ENCODE assay signal across 10 mouse cellular contexts in the genomic region with DNA sequence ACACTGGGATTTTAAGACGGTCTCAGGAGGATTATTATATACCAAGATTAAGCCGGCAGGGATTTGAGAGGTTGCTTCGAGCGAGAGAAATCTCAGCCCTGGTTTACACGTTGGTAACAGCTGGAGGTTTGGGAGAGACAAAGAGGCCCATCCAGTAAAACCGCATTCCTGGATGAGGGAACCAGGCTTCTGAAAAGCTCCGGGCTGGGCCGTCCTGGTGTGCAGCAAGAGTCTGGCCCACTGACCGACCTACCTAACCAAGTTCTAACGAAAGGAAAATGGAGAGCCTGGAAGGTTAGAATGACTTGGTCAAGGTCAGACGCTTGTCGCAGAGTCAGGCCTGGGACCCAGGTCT. TPM values are rescaled to one million over a fixed set of nuclear protein-coding genes. Genes with fewer than 3 reads are reported as not detected.
DNase-seq lines count a peak whose midpoint lies in the region; ATAC-seq and TF ChIP-seq lines count a peak whose summit lies in the region.
"Had no signal": no experiment of that assay in that cellular context is flagged by ENCODE, and none has a peak within 500 bp of the region (broad histone marks: within the 10 kb centered on the region; RNA-seq: fewer than 3 reads in every experiment).

No protein-coding gene starts in this region.

- no peaks in the 10 kb centered on the region for H3K27me3 ChIP-seq in hindbrain, embryonic 11.5 days (ENCODE audit: control insufficient read depth, insufficient read depth, low read length)
- H3K27me3 ChIP-seq in hindbrain, postnatal 0 days (ENCODE audit: insufficient read depth, low read length) = no peaks in the 10 kb centered on the region
- H3K27me3 ChIP-seq in midbrain, embryonic 11.5 days (ENCODE audit: control insufficient read depth, insufficient read depth, low read length) = no peaks in the 10 kb centered on the region
- H3K27me3 ChIP-seq in midbrain, embryonic 14.5 days (ENCODE audit: control insufficient read depth, insufficient read depth, low read length) = no peaks in the 10 kb centered on the region
- H3K27me3 ChIP-seq in embryonic facial prominence, embryonic 14.5 days (replicated peaks; ENCODE audit: control insufficient read depth, insufficient read depth, low read length) = no peaks in the 10 kb centered on the region
- H3K27me3 ChIP-seq in stomach, embryonic 14.5 days (ENCODE audit: control insufficient read depth, insufficient read depth, low read length) = no peaks in the 10 kb centered on the region
- H3K27me3 ChIP-seq: megakaryocyte, embryonic 14.5 days had no signal

- no peak for ATAC-seq in hindbrain, embryonic 11.5 days (ENCODE audit: low FRiP score)
- ATAC-seq in hindbrain, postnatal 0 days = no peak
- no peak for ATAC-seq in midbrain, embryonic 11.5 days (ENCODE audit: low FRiP score)
- ATAC-seq in midbrain, embryonic 14.5 days (ENCODE audit: low FRiP score, low TSS enrichment) = no peak
- peak; percentile 58; the same call in 1 of the 2 replicates for ATAC-seq in embryonic facial prominence, embryonic 14.5 days (ENCODE audit: low read depth)
- ATAC-seq in stomach, embryonic 14.5 days (ENCODE audit: insufficient number of reproducible peaks, insufficient read depth, low FRiP score, low read depth) = no peak
- ATAC-seq: forebrain, postnatal 0 days had no signal

- WGBS in hindbrain, embryonic 11.5 days = 69% methylated on average over 12 of the region's 12 CpGs
- 58% methylated on average over 12 of the region's 12 CpGs for WGBS in hindbrain, postnatal 0 days
- WGBS in midbrain, embryonic 11.5 days = 51% methylated on average over 12 of the region's 12 CpGs
- 44% methylated on average over 12 of the region's 12 CpGs for WGBS in midbrain, embryonic 14.5 days
- 53% methylated on average over 12 of the region's 12 CpGs for WGBS in embryonic facial prominence, embryonic 14.5 days
- WGBS in stomach, embryonic 14.5 days = 59% methylated on average over 12 of the region's 12 CpGs

- no peaks in the 10 kb centered on the region for H3K9me3 ChIP-seq in hindbrain, embryonic 11.5 days (ENCODE audit: control insufficient read depth, low read length)
- H3K9me3 ChIP-seq in hindbrain, postnatal 0 days (ENCODE audit: low read length) = no peaks in the 10 kb centered on the region
- H3K9me3 ChIP-seq in midbrain, embryonic 11.5 days (ENCODE audit: control insufficient read depth, low read length) = no peaks in the 10 kb centered on the region
- H3K9me3 ChIP-seq in midbrain, embryonic 14.5 days (ENCODE audit: control insufficient read depth, low read length) = no peaks in the 10 kb centered on the region
- no peaks in the 10 kb centered on the region for H3K9me3 ChIP-seq in embryonic facial prominence, embryonic 14.5 days (ENCODE audit: control insufficient read depth, low read length)
- H3K9me3 ChIP-seq in stomach, embryonic 14.5 days (ENCODE audit: control insufficient read depth, low read depth, low read length) = no peaks in the 10 kb centered on the region

- peak; percentile 17 for DNase-seq in hindbrain, embryonic 11.5 days (ENCODE audit: low spot score)
- DNase-seq in hindbrain, postnatal 0 days (ENCODE audit: low spot score) = no peak
- DNase-seq in midbrain, embryonic 11.5 days (ENCODE audit: low spot score, missing footprints) = peak; percentile 83
- no peak for DNase-seq in midbrain, embryonic 14.5 days
- peak; percentile 84 for DNase-seq in embryonic facial prominence, embryonic 14.5 days (ENCODE audit: low spot score)
- DNase-seq in gastrocnemius, adult 8-10 months (ENCODE audit: low spot score in 2 of 2) = no peak
- no peak for DNase-seq in spleen, postnatal 36 days (ENCODE audit: low spot score in 2 of 2)

- no peak overlapping the region for H3K27ac ChIP-seq in hindbrain, embryonic 11.5 days (ENCODE audit: low read depth, low read length)
- no peak overlapping the region for H3K27ac ChIP-seq in hindbrain, postnatal 0 days
- no peak overlapping the region for H3K27ac ChIP-seq in midbrain, embryonic 11.5 days (ENCODE audit: low read depth, low read length)
- H3K27ac ChIP-seq in midbrain, embryonic 14.5 days (replicated peaks; ENCODE audit: low read depth, low read length) = no peak overlapping the region
- peak overlapping the region; percentile 77 for H3K27ac ChIP-seq in embryonic facial prominence, embryonic 14.5 days (replicated peaks; ENCODE audit: low read depth, low read length)
- peak overlapping the region; percentile 33; the same call in 1 of the 2 replicates for H3K27ac ChIP-seq in stomach, embryonic 14.5 days (ENCODE audit: low read length)

- 0 out of 2 replicates have a peak, but pooled peaks cover 8% of the 10 kb centered on the region for H3K4me1 ChIP-seq in hindbrain, embryonic 11.5 days (replicated peaks; ENCODE audit: control insufficient read depth, insufficient read depth, low read length)
- peaks cover 26% of the 10 kb centered on the region for H3K4me1 ChIP-seq in hindbrain, postnatal 0 days (ENCODE audit: insufficient read depth, low read length)
- peaks cover 25% of the 10 kb centered on the region for H3K4me1 ChIP-seq in midbrain, embryonic 11.5 days (ENCODE audit: control insufficient read depth, insufficient read depth, low read length)
- peaks cover 25% of the 10 kb centered on the region for H3K4me1 ChIP-seq in midbrain, embryonic 14.5 days (ENCODE audit: control insufficient read depth, insufficient read depth, low read length)
- H3K4me1 ChIP-seq in embryonic facial prominence, embryonic 14.5 days (ENCODE audit: control insufficient read depth, insufficient read depth, low read length) = peaks cover 40% of the 10 kb centered on the region
- H3K4me1 ChIP-seq in stomach, embryonic 14.5 days (ENCODE audit: control insufficient read depth, insufficient read depth, low read length) = peaks cover 31% of the 10 kb centered on the region

- no peak overlapping the region for H3K9ac ChIP-seq in hindbrain, embryonic 11.5 days (ENCODE audit: low read depth, low read length)
- H3K9ac ChIP-seq in hindbrain, postnatal 0 days (replicated peaks; ENCODE audit: low read length) = no peak overlapping the region
- no peak overlapping the region for H3K9ac ChIP-seq in midbrain, embryonic 11.5 days (ENCODE audit: low read length)
- no peak overlapping the region for H3K9ac ChIP-seq in midbrain, embryonic 14.5 days (replicated peaks; ENCODE audit: low read length)
- no peak overlapping the region for H3K9ac ChIP-seq in embryonic facial prominence, embryonic 14.5 days (ENCODE audit: low read depth, low read length)
- H3K9ac ChIP-seq in stomach, embryonic 14.5 days (replicated peaks; ENCODE audit: low read depth, low read length) = no peak overlapping the region
- H3K9ac ChIP-seq: forebrain, postnatal 0 days had no signal

- H3K36me3 ChIP-seq in hindbrain, embryonic 11.5 days (ENCODE audit: control insufficient read depth, insufficient read depth, low read length) = no peaks in the 10 kb centered on the region
- no peaks in the 10 kb centered on the region for H3K36me3 ChIP-seq in hindbrain, postnatal 0 days (ENCODE audit: insufficient read depth, low read length)
- H3K36me3 ChIP-seq in midbrain, embryonic 11.5 days (ENCODE audit: control insufficient read depth, insufficient read depth, low read length) = no peaks in the 10 kb centered on the region
- no peaks in the 10 kb centered on the region for H3K36me3 ChIP-seq in midbrain, embryonic 14.5 days (ENCODE audit: control insufficient read depth, insufficient read depth, low read length)
- H3K36me3 ChIP-seq in embryonic facial prominence, embryonic 14.5 days (ENCODE audit: control insufficient read depth, insufficient read depth, low read length) = no peaks in the 10 kb centered on the region
- H3K36me3 ChIP-seq in stomach, embryonic 14.5 days (ENCODE audit: control insufficient read depth, insufficient read depth, low read length) = no peaks in the 10 kb centered on the region

- no peak for TF ChIP-seq CTCF in hindbrain, postnatal 0 days (IDR thresholded peaks at IDR 0.05; ENCODE audit: low read depth)

- no peak overlapping the region for H3K4me3 ChIP-seq in hindbrain, embryonic 11.5 days (ENCODE audit: low read depth, low read length)
- H3K4me3 ChIP-seq in hindbrain, postnatal 0 days (ENCODE audit: low read length) = no peak overlapping the region
- H3K4me3 ChIP-seq in midbrain, embryonic 11.5 days (ENCODE audit: low read depth, low read length) = no peak overlapping the region
- H3K4me3 ChIP-seq in midbrain, embryonic 14.5 days (replicated peaks; ENCODE audit: low read depth, low read length) = no peak overlapping the region
- no peak overlapping the region for H3K4me3 ChIP-seq in embryonic facial prominence, embryonic 14.5 days (ENCODE audit: low read depth, low read length)
- no peak overlapping the region for H3K4me3 ChIP-seq in stomach, embryonic 14.5 days (ENCODE audit: low read depth, low read length)
- H3K4me3 ChIP-seq: megakaryocyte, embryonic 14.5 days had no signal

- H3K4me2 ChIP-seq in hindbrain, embryonic 11.5 days (replicated peaks; ENCODE audit: low read depth, low read length) = no peak overlapping the region
- no peak overlapping the region for H3K4me2 ChIP-seq in hindbrain, postnatal 0 days (ENCODE audit: low read depth, low read length)
- H3K4me2 ChIP-seq in midbrain, embryonic 11.5 days = no peak overlapping the region
- H3K4me2 ChIP-seq in midbrain, embryonic 14.5 days (ENCODE audit: low read length) = no peak overlapping the region
- H3K4me2 ChIP-seq in embryonic facial prominence, embryonic 14.5 days (ENCODE audit: low read depth, low read length) = peak overlapping the region; percentile 40
- peak overlapping the region; percentile 17; the same call in 1 of the 2 replicates for H3K4me2 ChIP-seq in stomach, embryonic 14.5 days (replicated peaks; ENCODE audit: low read depth, low read length)

RNA-seq across cellular contexts. Expression of a gene that starts 39.5 kb away (rescaled TPM):
- 33.5 and 37.2 TPM in 2 replicates for polyA plus RNA-seq in hindbrain, embryonic 11.5 days (2014; fragmentation: Nextera tagmentation; extraction: Ambion mirVana)
- 28.9 and 34.3 TPM in 2 replicates for total RNA-seq in hindbrain, postnatal 0 days (2014; rRNA removed)
- polyA plus RNA-seq in hindbrain, postnatal 0 days (2015; fragmentation: Nextera tagmentation; extraction: Ambion mirVana) = 19.2 and 21.5 TPM in 2 replicates
- polyA plus RNA-seq in midbrain, embryonic 11.5 days (2014; fragmentation: Nextera tagmentation; extraction: Ambion mirVana) = 30.3 and 30.8 TPM in 2 replicates
- 17.7 and 27.8 TPM in 2 replicates for polyA plus RNA-seq in midbrain, embryonic 14.5 days (2014; fragmentation: Nextera tagmentation; extraction: Ambion mirVana)
- polyA plus RNA-seq in embryonic facial prominence, embryonic 14.5 days (2014; fragmentation: Nextera tagmentation; extraction: Ambion mirVana) = 57.3 and 59.5 TPM in 2 replicates
- polyA plus RNA-seq in stomach, embryonic 14.5 days (2014; fragmentation: Nextera tagmentation; extraction: Ambion mirVana) = 46.4 and 52.9 TPM in 2 replicates
- total RNA-seq in gastrocnemius, adult 8-10 months (2022) = 10 to 100 TPM; 35.0 to 44.7 (median 40.1) TPM

Comparison
In these comparisons a context has a peak if more than half of its experiments do, and no peak if none do; other contexts are left out.
1. DNase-seq: peak in hindbrain, embryonic 11.5 days (single experiment), midbrain, embryonic 11.5 days (single experiment) and embryonic facial prominence, embryonic 14.5 days (single experiment); none in hindbrain, postnatal 0 days (single experiment), midbrain, embryonic 14.5 days (single experiment), gastrocnemius, adult 8-10 months (0 of 2) and spleen, postnatal 36 days (0 of 2).
2. H3K27ac ChIP-seq: peak in embryonic facial prominence, embryonic 14.5 days (single experiment) and stomach, embryonic 14.5 days (single experiment); none in hindbrain, embryonic 11.5 days (single experiment), hindbrain, postnatal 0 days (single experiment), midbrain, embryonic 11.5 days (single experiment) and midbrain, embryonic 14.5 days (single experiment).
3. H3K4me2 ChIP-seq: peak in embryonic facial prominence, embryonic 14.5 days (single experiment) and stomach, embryonic 14.5 days (single experiment); none in hindbrain, embryonic 11.5 days (single experiment), hindbrain, postnatal 0 days (single experiment), midbrain, embryonic 11.5 days (single experiment) and midbrain, embryonic 14.5 days (single experiment).